Mouse (Mus musculus) ES-Bruce4 (cell line): ENCODE measurements around the gene Ctsc. TPM values are rescaled to one million over a fixed set of nuclear protein-coding genes. Genes with fewer than 3 reads are reported as not detected.

ENCODE experiments used
- H3K27ac ChIP-seq: 2 replicates; pipeline ENCODE4 v1.5.1; 2012; ENCODE audit warnings: low read length, inconsistent platforms; ENCODE audit not compliant: insufficient read depth
- H3K27me3 ChIP-seq: 2 replicates; pipeline ENCODE4 v1.6.1; 2012; ENCODE audit warnings: mild to moderate bottlenecking, low read length, inconsistent platforms; ENCODE audit not compliant: control insufficient read depth, poor library complexity, insufficient read depth, severe bottlenecking
- H3K36me3 ChIP-seq: 2 replicates; pipeline ENCODE4 v1.6.1; 2012; ENCODE audit warnings: inconsistent platforms, mild to moderate bottlenecking, low read length, moderate library complexity; ENCODE audit not compliant: control insufficient read depth, poor library complexity, insufficient read depth, severe bottlenecking
- H3K4me1 ChIP-seq: one replicate; pipeline ENCODE4 v1.8.1; 2011; ENCODE audit warnings: low read length; ENCODE audit not compliant: control insufficient read depth, insufficient read depth
- H3K4me3 ChIP-seq: 2 replicates; pipeline ENCODE4 v1.5.1; 2011; ENCODE audit warnings: low read depth, mild to moderate bottlenecking, low read length
- H3K9ac ChIP-seq: 2 replicates; pipeline ENCODE4 v1.6.1; 2012; ENCODE audit warnings: low read depth, mild to moderate bottlenecking, inconsistent platforms; ENCODE audit not compliant: poor library complexity, severe bottlenecking
- H3K9me3 ChIP-seq: replicated peaks from 2 replicates; pipeline ENCODE4 v1.6.1; 2012; ENCODE audit warnings: mild to moderate bottlenecking, low read length, inconsistent platforms; ENCODE audit not compliant: control insufficient read depth, poor library complexity, insufficient read depth, severe bottlenecking
- CTCF ChIP-seq: IDR thresholded peaks from one replicate; pipeline ENCODE4 v1.8.1; 2011; ENCODE audit warnings: low read depth, low read length
- EP300 ChIP-seq: IDR thresholded peaks from 2 replicates; pipeline ENCODE4 v1.6.1; 2011; ENCODE audit warnings: low read depth, low read length; ENCODE audit not compliant: insufficient read depth
- POLR2A ChIP-seq: IDR thresholded peaks from one replicate; pipeline ENCODE4 v1.8.1; 2011; ENCODE audit warnings: low read length; ENCODE audit not compliant: insufficient read depth
- polyA plus RNA-seq: library from polyadenylated mRNA; stranded (reverse); fragments of >200 nt; gene quantifications from 2 replicates; pipeline ENCODE4 v1.2.4, GENCODE M21; 2011; ENCODE audit warnings: low read depth; ENCODE audit not compliant: missing spikeins, insufficient read depth, insufficient read length

Gene Ctsc
- polyA plus RNA-seq, 1 experiment, result 31.1 TPM

DNA sequence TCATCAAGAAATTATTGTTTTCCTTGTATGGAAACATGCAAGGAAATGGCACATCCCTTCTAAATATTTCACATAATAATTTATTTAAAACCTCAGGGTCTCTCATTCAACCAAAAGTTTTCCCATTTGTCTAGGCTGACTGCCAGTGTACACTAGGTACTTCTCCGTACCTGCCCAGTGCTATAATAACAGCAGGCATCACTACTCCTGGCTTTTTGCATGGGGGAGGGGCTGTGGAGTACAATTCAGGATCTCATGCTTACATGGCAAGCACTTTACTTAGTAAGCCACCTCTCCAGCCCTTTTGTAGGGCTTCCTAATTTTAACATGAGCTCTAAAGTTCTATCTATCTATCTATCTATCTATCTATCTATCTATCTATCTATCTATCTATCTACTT is 8.0 kb upstream of the Ctsc start:
- Histone ChIP-seq H3K9ac (no peak overlapping the region), H3K9me3 (no peaks in the 10 kb centered on the region), H3K36me3 (no peaks in the 10 kb centered on the region), H3K27ac (no peak overlapping the region), H3K4me3 (no peak overlapping the region), H3K27me3 (no peaks in the 10 kb centered on the region), H3K4me1 (no peaks in the 10 kb centered on the region)
- TF ChIP-seq EP300 (no peak), POLR2A (no peak), CTCF (no peak)

DNA sequence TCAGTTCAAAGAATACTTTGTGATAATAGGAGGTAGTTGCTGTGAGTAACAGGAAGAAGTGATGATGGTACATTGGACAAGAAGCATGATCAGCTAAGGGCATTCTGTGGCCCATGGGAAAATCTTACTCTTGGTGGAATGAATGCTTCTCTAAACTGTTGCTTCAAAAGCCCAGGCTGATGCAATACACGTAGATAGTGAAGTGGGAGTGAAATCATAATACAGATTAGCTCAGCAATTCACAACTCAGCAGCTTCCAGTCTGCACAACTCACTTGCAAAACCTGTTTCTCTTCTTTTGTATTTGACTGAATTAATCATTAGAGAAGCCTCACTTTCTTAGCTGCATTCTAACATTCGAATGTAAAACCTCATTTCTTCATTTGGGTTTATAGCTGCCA is 6.4 kb upstream of the Ctsc start:
- H3K36me3 ChIP-seq, result no peaks in the 10 kb centered on the region
- TF ChIP-seq POLR2A, result no peak
- TF ChIP-seq CTCF, result no peak
- no peak for TF ChIP-seq EP300
- no peak overlapping the region for H3K9ac ChIP-seq
- no peak overlapping the region for H3K27ac ChIP-seq
- H3K4me1 ChIP-seq, result no peaks in the 10 kb centered on the region
- no peaks in the 10 kb centered on the region for H3K27me3 ChIP-seq
- no peaks in the 10 kb centered on the region for H3K9me3 ChIP-seq
- no peak overlapping the region for H3K4me3 ChIP-seq

DNA sequence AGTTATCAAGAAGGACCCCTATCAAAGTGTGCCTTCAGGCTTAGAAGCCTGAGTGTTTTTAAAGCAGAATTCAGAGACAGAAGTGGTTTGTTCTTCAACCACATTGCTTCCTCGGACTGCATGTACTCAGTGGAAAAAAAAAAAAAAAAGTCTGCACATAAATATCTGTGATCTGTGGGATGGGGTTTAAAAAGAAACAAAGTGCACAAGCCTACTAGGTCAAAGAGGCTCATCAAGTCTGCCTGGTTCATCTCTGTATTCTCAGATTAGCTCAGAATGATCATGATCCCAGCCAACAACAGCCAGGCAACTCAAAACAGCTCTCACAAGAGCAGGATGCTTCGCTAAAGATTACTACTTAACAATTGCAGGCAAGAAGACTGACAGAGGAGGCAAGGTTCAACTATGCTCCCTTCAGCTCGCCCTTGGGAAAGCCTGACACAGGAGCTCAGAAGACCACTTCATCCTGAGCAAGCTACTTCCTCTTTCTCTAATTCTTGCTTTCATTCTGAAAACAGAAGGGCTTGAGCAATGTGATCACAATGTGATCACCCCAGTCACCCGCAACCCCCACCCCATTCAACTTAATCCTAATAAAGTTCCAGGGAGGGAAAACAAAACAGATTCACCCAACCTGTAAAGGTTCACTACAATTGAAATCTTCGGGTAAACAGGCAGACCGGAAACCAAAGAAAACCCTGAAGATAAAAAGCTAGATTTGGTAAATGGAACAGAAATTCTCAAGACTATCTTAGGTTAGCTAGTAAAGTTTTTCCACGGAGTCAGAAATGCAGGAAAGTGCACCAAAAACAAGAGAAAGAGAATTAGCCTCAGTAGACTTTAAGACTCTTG is 745 bp upstream of the Ctsc start:
- Histone ChIP-seq H3K4me3 (no peak overlapping the region), H3K36me3 (no peaks in the 10 kb centered on the region), H3K9me3 (no peaks in the 10 kb centered on the region), H3K27me3 (no peaks in the 10 kb centered on the region; the same call in 1 of the 2 replicates), H3K4me1 (no peaks in the 10 kb centered on the region), H3K9ac (no peak overlapping the region), H3K27ac (no peak overlapping the region)
- no peak for TF ChIP-seq POLR2A
- no peak for TF ChIP-seq CTCF
- no peak for TF ChIP-seq EP300

DNA sequence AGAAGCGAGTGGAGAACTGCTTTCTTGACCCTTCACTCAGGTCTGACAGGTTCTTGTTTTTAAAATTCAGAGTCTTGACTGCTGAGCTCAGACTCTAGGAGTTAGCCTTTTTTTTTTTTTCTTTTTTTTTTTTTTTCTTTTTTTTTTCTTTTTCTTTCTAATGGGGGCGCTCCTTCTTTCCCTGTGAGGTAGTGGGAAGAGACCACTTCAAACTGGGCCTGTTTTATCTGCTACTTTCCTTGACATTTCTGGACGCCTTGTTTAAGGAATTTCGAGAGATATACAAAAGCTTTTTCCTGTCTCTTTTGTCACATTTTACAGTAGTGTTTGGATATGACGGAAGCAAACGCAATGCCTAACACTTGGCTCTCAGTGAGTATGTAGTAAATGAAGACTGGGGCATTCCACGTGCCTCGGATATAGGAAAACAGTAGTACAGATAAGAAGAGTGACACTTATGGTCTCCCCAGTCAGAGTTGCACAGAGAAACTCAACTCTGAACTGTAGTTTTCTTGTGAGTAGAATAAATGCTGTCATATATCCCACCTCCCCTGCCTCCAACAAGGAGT is 827 bp downstream of the Ctsc start:
- no peak overlapping the region for H3K4me3 ChIP-seq

DNA sequence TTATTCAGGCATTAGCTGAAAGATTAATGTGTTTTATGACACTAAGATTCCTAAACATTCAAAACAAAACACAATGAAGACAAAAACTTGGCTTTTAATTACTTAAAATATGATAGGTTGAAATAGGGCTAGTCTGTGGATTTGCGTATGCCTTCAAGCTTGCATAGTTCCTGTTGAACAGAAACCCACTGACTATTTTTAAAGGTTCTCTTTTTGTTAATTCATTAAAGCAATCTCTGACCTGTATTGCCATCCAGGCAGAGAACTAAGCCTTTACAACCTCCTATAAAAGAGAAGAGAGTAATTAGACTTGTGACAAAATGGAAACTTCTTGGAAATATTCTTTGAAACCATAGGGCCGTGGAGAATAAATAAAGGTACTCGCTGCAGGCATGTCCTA is 7.4 kb downstream of the Ctsc start:
- H3K36me3 ChIP-seq, result no peaks in the 10 kb centered on the region
- H3K9ac ChIP-seq, result no peak overlapping the region
- no peaks in the 10 kb centered on the region for H3K27me3 ChIP-seq
- no peaks in the 10 kb centered on the region for H3K4me1 ChIP-seq
- H3K9me3 ChIP-seq, result no peaks in the 10 kb centered on the region
- H3K4me3 ChIP-seq, result no peak overlapping the region
- TF ChIP-seq EP300, result no peak
- TF ChIP-seq CTCF, result no peak
- no peak for TF ChIP-seq POLR2A
- no peak overlapping the region for H3K27ac ChIP-seq

More for the DNA sequence above, 827 bp downstream of the Ctsc start:
- no peaks in the 10 kb centered on the region for H3K9me3 ChIP-seq
- TF ChIP-seq POLR2A (no peak), CTCF (no peak), EP300 (no peak)
- H3K27me3 ChIP-seq, result no peaks in the 10 kb centered on the region; the same call in 1 of the 2 replicates
- H3K9ac ChIP-seq, result peak overlapping the region; percentile 49; the same call in 1 of the 2 replicates
- H3K36me3 ChIP-seq, result no peaks in the 10 kb centered on the region
- no peaks in the 10 kb centered on the region for H3K4me1 ChIP-seq
- H3K27ac ChIP-seq, result no peak overlapping the region

DNA sequence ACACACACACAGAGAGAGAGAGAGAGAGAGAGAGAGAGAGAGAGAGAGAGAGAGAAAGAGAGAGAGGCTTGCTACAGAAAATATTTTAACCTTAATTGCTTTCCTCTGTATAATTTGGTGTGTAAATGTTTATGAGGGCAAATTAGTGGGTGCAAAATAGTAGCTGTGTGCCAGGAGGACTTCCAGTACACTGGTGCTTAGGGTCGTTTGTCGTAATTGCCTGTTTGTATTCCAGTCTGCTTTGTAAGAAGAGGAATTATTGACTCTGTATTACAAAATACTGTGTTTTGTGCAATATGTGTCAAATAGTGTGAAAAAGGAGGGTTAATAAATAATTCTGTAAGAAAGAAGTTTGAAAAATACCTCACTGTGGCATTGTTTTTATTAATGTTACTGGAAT is 13.2 kb downstream of the Ctsc start:
- Histone ChIP-seq H3K36me3 (no peaks in the 10 kb centered on the region), H3K27me3 (no peaks in the 10 kb centered on the region), H3K4me1 (no peaks in the 10 kb centered on the region), H3K9ac (no peak overlapping the region), H3K4me3 (no peak overlapping the region), H3K27ac (no peak overlapping the region), H3K9me3 (no peaks in the 10 kb centered on the region)
- no peak for TF ChIP-seq POLR2A
- no peak for TF ChIP-seq EP300
- TF ChIP-seq CTCF, result no peak
